Mouse (Mus musculus): Measurements from ENCODE around the gene Gpr85. TPM values are rescaled to one million over a fixed set of nuclear protein-coding genes. Genes with fewer than 3 reads are reported as not detected.
A peak's percentile ranks its signal among the peaks of the same experiment; 100 is the strongest.

Gene Gpr85
- polyA plus RNA-seq (2014; fragmentation: Nextera tagmentation; extraction: Ambion mirVana) = 11.9 and 14.0 TPM in 2 replicates

DNA sequence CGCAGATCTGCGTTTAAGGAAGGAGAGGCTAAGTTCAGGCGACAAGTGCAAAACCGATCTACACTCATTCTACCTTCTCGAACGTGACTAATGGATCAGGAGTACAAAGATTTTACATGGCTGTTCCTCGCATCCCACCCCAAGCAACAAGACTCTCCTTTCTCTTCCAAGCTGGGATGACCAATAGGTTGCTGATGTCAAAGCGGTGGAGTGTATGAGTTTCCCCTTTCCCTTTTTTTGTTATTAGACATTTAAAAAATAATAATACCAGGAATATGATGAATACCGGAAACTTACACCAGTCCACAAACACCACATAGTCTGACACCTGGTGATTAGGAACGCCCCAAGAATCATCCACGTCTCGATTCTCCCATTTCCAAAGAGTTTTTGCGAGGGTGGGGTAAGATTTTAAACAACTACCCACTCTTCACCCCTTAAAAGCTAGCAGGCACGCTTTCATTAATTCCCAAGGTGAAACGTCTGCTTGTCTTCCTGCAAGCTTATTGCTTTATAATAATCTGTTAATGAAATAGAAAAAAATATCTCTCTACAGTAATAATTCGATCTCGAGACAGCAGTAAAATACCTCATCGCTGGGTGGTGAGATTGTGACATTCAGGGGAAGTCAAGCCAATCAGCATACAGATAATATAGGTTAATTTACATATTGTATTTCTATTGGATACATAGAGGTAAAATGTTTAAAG is at the start of gene Gpr85:
Gene Gpr85, minus strand, starts transcription at position 598 of the 710 bp plus-strand sequence.
- Histone ChIP-seq H3K36me3 (replicated peaks; ENCODE audit: control insufficient read depth, insufficient read depth, low read depth, low read length) (no peaks in the 10 kb centered on the region), H3K27me3 (ENCODE audit: control insufficient read depth, insufficient read depth, low read length) (no peaks in the 10 kb centered on the region), H3K4me2 (ENCODE audit: low read depth, low read length) (peak within 1 kb of the TSS; percentile 76), H3K9me3 (replicated peaks; ENCODE audit: control insufficient read depth, low read length) (no peaks in the 10 kb centered on the region), H3K9ac (replicated peaks; ENCODE audit: low read length) (peak within 1 kb of the TSS; percentile 73), H3K4me1 (ENCODE audit: control insufficient read depth, insufficient read depth, low read length) (no peaks in the 10 kb centered on the region), H3K27ac (replicated peaks; ENCODE audit: low read depth, low read length) (peak within 1 kb of the TSS; percentile 4; the same call in 1 of the 2 replicates), H3K4me3 (ENCODE audit: low read depth, low read length) (peak within 1 kb of the TSS; percentile 44)
- ATAC-seq (replicated peaks; ENCODE audit: insufficient number of reproducible peaks, low FRiP score, low TSS enrichment, low read depth) = no peak
- peak; percentile 18 for DNase-seq (ENCODE audit: low spot score)
- 44% methylated on average over 18 of the region's 18 CpGs for WGBS

DNA sequence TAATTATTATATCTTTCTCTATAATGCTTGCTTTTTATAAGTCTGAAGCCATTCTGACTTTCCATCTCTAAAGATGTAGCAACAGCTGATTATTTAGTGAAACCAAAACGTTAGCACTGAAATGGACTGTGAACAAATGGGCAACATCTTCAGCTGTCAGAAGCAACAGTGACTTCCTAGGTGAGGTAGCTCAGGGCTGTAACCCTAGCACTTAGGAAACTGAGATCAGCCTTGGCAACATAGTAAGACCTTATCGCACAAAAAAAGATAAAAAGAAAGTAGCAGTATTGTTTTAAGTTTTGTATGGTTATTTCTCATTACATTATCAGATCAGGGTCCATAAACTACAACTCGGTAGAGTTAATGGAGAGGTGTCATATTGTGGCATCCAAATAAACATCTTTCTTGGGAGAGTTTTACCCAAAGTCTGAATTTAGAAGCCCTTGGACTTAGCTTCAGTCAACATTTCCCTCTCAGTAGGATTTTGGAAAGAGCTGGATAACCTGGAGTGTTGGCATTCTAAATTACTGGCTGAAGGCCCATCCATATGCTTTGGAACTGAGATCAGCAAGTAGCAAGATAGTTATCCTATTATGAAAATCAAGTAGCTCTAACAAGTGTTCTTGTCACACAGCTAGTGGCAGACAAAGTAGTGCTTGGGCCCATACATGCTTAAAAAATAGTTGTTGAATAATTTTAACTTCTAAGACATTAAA is 45.3 kb upstream of the Gpr85 start:
- H3K4me2 ChIP-seq (ENCODE audit: low read depth, low read length) = no peak overlapping the region
- no peak overlapping the region for H3K4me3 ChIP-seq (ENCODE audit: low read depth, low read length)
- no peaks in the 10 kb centered on the region for H3K36me3 ChIP-seq (replicated peaks; ENCODE audit: control insufficient read depth, insufficient read depth, low read depth, low read length)
- ATAC-seq (replicated peaks; ENCODE audit: insufficient number of reproducible peaks, low FRiP score, low TSS enrichment, low read depth) (no peak), DNase-seq (ENCODE audit: low spot score) (no peak)
- no peak overlapping the region for H3K27ac ChIP-seq (replicated peaks; ENCODE audit: low read depth, low read length)
- 85% methylated on average over 3 of the region's 3 CpGs for WGBS
- no peaks in the 10 kb centered on the region for H3K9me3 ChIP-seq (replicated peaks; ENCODE audit: control insufficient read depth, low read length)
- no peak overlapping the region for H3K9ac ChIP-seq (replicated peaks; ENCODE audit: low read length)
- no peaks in the 10 kb centered on the region for H3K4me1 ChIP-seq (ENCODE audit: control insufficient read depth, insufficient read depth, low read length)
- no peaks in the 10 kb centered on the region for H3K27me3 ChIP-seq (ENCODE audit: control insufficient read depth, insufficient read depth, low read length)

DNA sequence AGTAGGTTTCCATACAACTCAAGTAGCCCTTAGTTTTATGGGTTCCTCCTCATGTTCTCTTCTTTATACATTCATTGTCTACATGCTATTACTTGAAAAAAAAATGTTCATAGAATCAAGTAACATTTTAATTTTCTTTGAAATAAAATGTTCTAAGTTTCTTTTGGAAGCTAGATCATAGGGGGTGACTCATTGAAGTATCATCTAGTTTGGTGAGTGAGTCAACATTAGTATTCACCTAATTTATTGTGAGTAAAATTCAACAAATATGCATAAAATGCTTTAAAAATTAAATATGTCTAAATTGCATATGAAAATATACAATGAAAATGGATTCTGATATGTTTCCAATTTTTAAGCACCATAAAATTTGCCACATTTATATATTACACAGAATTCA is 43.2 kb upstream of the Gpr85 start:
- Histone ChIP-seq H3K4me2 (ENCODE audit: low read depth, low read length) (no peak overlapping the region), H3K27me3 (ENCODE audit: control insufficient read depth, insufficient read depth, low read length) (no peaks in the 10 kb centered on the region), H3K4me1 (ENCODE audit: control insufficient read depth, insufficient read depth, low read length) (no peaks in the 10 kb centered on the region), H3K9me3 (replicated peaks; ENCODE audit: control insufficient read depth, low read length) (no peaks in the 10 kb centered on the region), H3K27ac (replicated peaks; ENCODE audit: low read depth, low read length) (no peak overlapping the region), H3K9ac (replicated peaks; ENCODE audit: low read length) (no peak overlapping the region), H3K4me3 (ENCODE audit: low read depth, low read length) (no peak overlapping the region), H3K36me3 (replicated peaks; ENCODE audit: control insufficient read depth, insufficient read depth, low read depth, low read length) (no peaks in the 10 kb centered on the region)
- DNase-seq (ENCODE audit: low spot score) (no peak), ATAC-seq (replicated peaks; ENCODE audit: insufficient number of reproducible peaks, low FRiP score, low TSS enrichment, low read depth) (no peak)

DNA sequence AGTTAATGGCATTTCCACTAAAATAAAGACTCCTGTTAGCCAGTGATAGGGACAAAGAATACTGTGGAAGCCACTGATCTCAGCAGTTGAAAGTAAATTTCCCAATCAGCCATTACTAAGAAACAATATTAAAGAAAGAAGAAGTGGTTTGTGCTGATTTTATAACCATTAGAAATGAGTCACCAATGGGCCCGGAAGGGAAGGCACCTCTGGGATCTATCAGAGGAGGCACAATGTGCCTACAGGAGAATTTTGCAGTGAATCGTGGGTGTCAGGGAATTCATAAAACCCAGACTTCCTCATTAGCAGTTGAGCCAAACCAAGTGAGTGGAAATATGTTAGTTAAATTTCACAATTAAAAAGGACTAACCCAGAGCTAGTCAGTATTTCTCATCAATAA is 34.2 kb upstream of the Gpr85 start:
- ATAC-seq (replicated peaks; ENCODE audit: insufficient number of reproducible peaks, low FRiP score, low TSS enrichment, low read depth) (no peak), DNase-seq (ENCODE audit: low spot score) (no peak)
- Histone ChIP-seq H3K9ac (replicated peaks; ENCODE audit: low read length) (no peak overlapping the region), H3K4me3 (ENCODE audit: low read depth, low read length) (no peak overlapping the region), H3K27ac (replicated peaks; ENCODE audit: low read depth, low read length) (no peak overlapping the region), H3K9me3 (replicated peaks; ENCODE audit: control insufficient read depth, low read length) (no peaks in the 10 kb centered on the region), H3K27me3 (ENCODE audit: control insufficient read depth, insufficient read depth, low read length) (no peaks in the 10 kb centered on the region), H3K4me2 (ENCODE audit: low read depth, low read length) (no peak overlapping the region), H3K36me3 (replicated peaks; ENCODE audit: control insufficient read depth, insufficient read depth, low read depth, low read length) (no peaks in the 10 kb centered on the region), H3K4me1 (ENCODE audit: control insufficient read depth, insufficient read depth, low read length) (no peaks in the 10 kb centered on the region)
- 88% methylated on average over 2 of the region's 2 CpGs for WGBS

DNA sequence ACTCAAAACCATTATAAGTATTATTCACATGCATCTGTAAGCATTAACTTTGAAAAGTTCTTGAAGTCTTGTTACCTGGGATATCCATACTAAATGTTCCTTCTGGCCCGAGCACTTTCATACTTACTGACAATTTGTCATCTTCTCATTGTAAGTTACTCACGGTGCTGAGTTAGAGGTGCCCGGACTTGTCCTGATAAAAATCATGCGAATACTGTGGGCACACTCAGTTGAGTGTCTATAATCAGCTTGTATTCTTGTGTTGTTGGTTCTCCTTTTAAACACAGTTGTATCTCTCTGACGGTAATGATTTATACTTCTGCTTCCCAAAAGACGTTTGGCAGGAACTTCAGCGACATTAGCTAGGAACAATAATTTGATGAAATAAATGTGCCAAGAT is 32.3 kb upstream of the Gpr85 start:
- Histone ChIP-seq H3K36me3 (replicated peaks; ENCODE audit: control insufficient read depth, insufficient read depth, low read depth, low read length) (no peaks in the 10 kb centered on the region), H3K27me3 (ENCODE audit: control insufficient read depth, insufficient read depth, low read length) (no peaks in the 10 kb centered on the region), H3K27ac (replicated peaks; ENCODE audit: low read depth, low read length) (no peak overlapping the region), H3K4me3 (ENCODE audit: low read depth, low read length) (no peak overlapping the region), H3K9ac (replicated peaks; ENCODE audit: low read length) (no peak overlapping the region), H3K9me3 (replicated peaks; ENCODE audit: control insufficient read depth, low read length) (no peaks in the 10 kb centered on the region), H3K4me2 (ENCODE audit: low read depth, low read length) (no peak overlapping the region), H3K4me1 (ENCODE audit: control insufficient read depth, insufficient read depth, low read length) (no peaks in the 10 kb centered on the region)
- DNase-seq (ENCODE audit: low spot score) = no peak
- 83% methylated on average over 7 of the region's 7 CpGs for WGBS
- no peak for ATAC-seq (replicated peaks; ENCODE audit: insufficient number of reproducible peaks, low FRiP score, low TSS enrichment, low read depth)

DNA sequence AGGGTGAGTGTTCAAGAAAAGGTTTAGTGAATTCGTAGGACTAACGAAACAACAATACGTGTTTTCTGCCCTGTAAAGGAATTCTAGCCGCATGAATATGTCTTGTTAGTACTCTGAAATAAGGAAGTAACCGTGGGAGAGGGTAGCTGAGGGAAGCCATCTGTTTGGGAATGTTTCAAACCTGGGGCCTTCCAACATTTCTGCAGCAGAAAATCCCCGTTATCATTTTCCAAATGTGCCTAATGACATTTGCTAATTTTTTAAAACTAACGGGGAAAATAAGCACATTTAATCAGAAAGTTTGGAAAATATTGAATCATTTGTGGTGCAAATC is 31.9 kb upstream of the Gpr85 start:
- no peaks in the 10 kb centered on the region for H3K36me3 ChIP-seq (replicated peaks; ENCODE audit: control insufficient read depth, insufficient read depth, low read depth, low read length)
- WGBS = 3% methylated on average over 7 of the region's 7 CpGs
- DNase-seq (ENCODE audit: low spot score) (no peak), ATAC-seq (replicated peaks; ENCODE audit: insufficient number of reproducible peaks, low FRiP score, low TSS enrichment, low read depth) (peak; percentile 45; the same call in 1 of the 2 replicates)
- peak overlapping the region; percentile 55 for H3K4me3 ChIP-seq (ENCODE audit: low read depth, low read length)
- peak overlapping the region; percentile 43 for H3K4me2 ChIP-seq (ENCODE audit: low read depth, low read length)
- no peak overlapping the region for H3K27ac ChIP-seq (replicated peaks; ENCODE audit: low read depth, low read length)
- H3K9ac ChIP-seq (replicated peaks; ENCODE audit: low read length) = peak overlapping the region; percentile 75
- H3K4me1 ChIP-seq (ENCODE audit: control insufficient read depth, insufficient read depth, low read length) = no peaks in the 10 kb centered on the region
- H3K9me3 ChIP-seq (replicated peaks; ENCODE audit: control insufficient read depth, low read length) = no peaks in the 10 kb centered on the region
- H3K27me3 ChIP-seq (ENCODE audit: control insufficient read depth, insufficient read depth, low read length) = no peaks in the 10 kb centered on the region

DNA sequence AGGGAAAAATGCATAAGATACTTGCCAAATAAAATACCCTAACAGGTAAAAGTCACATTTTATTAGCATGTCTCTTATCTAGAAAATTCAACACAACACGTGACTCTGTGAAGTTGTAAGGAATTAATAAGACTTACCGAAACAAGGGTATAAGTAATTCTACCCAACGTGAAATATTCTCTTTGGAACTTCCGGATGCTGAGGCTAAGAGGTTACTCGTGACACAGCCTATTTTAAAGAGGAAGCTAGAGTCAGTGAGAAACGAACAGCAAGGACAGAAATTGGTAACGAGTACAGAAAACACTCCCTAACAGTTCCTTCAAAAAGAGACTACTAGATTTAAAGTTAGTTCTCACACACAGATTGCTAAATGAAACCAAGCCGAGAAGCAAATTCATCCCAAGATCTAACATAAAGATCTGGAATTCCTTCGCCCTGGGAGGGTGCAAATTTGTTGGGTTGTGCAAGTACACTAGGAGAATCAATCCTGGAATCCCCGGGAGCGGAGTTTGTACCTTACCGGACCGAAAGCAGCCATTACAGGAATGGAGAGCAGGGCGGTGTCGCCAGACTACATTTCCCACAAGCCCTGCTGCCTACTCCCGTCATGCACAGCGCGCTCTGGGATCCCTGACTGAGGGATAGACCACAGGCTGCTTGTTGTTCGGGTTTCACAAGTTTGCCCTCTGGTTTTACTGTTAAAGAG is 31.3 kb upstream of the Gpr85 start, which contains the start of gene 2610001J05Rik:
Gene 2610001J05Rik, minus strand, starts transcription at position 600 of the 706 bp plus-strand sequence.
- H3K36me3 ChIP-seq (replicated peaks; ENCODE audit: control insufficient read depth, insufficient read depth, low read depth, low read length) = no peaks in the 10 kb centered on the region
- no peaks in the 10 kb centered on the region for H3K4me1 ChIP-seq (ENCODE audit: control insufficient read depth, insufficient read depth, low read length)
- peak within 1 kb of the TSS; percentile 56; the same call in 1 of the 2 replicates for H3K27ac ChIP-seq (replicated peaks; ENCODE audit: low read depth, low read length)
- H3K9me3 ChIP-seq (replicated peaks; ENCODE audit: control insufficient read depth, low read length) = no peaks in the 10 kb centered on the region
- 1% methylated on average over 19 of the region's 19 CpGs for WGBS
- DNase-seq (ENCODE audit: low spot score) (peak; percentile 93), ATAC-seq (replicated peaks; ENCODE audit: insufficient number of reproducible peaks, low FRiP score, low TSS enrichment, low read depth) (peak; percentile 99)
- H3K4me2 ChIP-seq (ENCODE audit: low read depth, low read length) = peak within 1 kb of the TSS; percentile 46
- H3K9ac ChIP-seq (replicated peaks; ENCODE audit: low read length) = peak within 1 kb of the TSS; percentile 75
- H3K4me3 ChIP-seq (ENCODE audit: low read depth, low read length) = peak within 1 kb of the TSS; percentile 55
- H3K27me3 ChIP-seq (ENCODE audit: control insufficient read depth, insufficient read depth, low read length) = no peaks in the 10 kb centered on the region

All from embryonic facial prominence, embryonic 11.5 days (tissue).